Mouse (Mus musculus): ENCODE data around the gene Tshr.

The Tshr gene

DNA sequence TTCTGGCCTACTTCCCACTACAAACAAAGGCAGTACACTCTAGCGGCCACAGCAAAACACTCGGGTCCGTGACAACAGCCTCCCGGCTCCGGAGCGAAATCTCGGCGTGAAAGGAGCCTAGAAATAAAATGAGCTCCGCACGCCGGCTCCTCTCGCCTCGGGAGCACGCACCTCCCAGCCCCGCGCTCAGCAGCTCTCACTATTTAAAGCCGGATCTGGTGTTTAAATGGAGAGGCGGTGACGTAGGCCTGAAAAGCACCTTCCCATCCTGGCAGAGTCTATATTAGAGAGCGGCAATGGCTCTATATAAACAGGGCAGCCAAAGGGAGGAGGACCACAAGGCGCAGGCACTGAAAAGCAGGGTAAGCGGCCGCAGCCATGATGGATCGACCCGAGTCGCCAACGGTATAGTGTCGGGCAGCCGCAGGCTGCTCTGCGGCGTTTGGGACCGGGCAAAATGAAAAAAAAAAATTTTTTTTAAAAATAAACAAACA lies 203.9 kb downstream of the Tshr start:
- peak; percentile 87 for DNase-seq (ENCODE audit: low spot score in 2 of 2)

- DNase-seq (ENCODE audit: low spot score in 2 of 2) = peak; percentile 65 to 76
These were observed 204.5 kb downstream of the Tshr start for GRCm38 (mm10) chr12:91588670-91589541.

DNA sequence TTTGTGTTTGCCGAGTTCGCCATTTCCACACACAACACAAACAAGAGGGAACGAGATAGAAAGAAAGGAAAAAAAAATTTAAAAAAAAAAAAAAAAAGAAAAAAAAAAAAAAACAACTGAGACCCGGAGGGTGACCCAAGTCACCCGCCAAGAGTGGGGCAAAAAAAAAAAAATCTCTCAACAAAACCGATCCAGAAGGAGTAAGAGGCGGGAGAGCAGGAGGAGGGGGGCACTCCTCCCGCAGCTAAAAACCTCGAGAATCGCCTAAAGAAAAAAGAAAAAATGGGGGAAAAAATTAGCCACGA lies 205.1 kb downstream of the Tshr start:
- DNase-seq (ENCODE audit: low spot score in 2 of 2) = no peak

DNA sequence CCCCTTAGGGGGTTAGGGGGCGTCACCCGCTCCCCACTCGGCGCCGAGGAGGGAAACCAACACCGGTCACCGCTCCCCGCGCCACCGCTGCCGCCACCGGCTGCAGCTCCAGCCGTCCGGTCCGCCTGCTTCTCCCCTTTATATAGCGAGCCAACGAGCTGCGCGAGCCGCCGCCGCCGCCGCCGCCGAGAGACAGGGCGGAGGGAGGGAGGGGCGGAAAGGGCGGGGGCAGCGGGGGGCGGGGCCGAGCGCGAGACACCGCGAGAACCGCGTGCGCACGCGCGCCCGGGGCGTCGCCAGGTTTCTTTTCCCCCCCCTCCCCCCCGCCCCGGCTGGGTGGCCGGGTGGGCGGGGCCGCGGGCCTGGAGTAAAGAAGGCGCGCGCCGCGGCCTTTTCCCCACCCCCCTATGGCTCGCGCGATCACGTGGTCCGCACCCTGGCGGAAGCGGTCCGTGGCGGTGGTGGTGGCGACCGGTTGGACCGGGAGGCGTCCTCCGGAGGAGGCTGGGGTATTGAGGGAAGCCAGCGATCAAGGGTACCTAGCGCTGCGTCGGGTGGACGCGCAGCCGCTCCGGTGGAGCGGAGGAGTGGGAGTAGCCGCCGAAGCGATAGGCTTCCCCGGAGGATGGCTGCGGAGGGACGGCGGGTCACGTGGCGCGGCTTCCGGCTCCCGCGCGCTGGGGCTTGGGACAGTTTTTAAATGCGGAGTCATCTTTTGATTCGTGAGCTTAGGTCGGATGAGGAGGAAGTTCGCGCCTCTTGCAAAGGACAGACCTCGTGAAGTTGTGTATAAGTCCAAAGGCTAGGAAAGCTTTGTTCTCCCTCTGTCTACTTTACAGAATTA lies 205.7 kb downstream of the Tshr start, which contains the start of gene Gtf2a1:
TSS of gene Gtf2a1 (minus strand) at position 641 of the 844 bp plus-strand sequence.
- DNase-seq (ENCODE audit: low spot score in 2 of 2) = peak; percentile 97

- DNase-seq (ENCODE audit: low spot score in 2 of 2) = peak in 1 of 2 experiments; percentile 22
These were observed 206.4 kb downstream of the Tshr start for GRCm38 (mm10) chr12:91590716-91591115.

- no peak for DNase-seq (ENCODE audit: low spot score in 2 of 2)
These were observed 206.8 kb downstream of the Tshr start for GRCm38 (mm10) chr12:91591191-91591590.

- DNase-seq (ENCODE audit: low spot score in 2 of 2) = no peak
These were observed 207.8 kb downstream of the Tshr start for GRCm38 (mm10) chr12:91592128-91592527.
